Mouse (Mus musculus): ENCODE measurements around the gene Zmynd8.

GRCm38 (mm10) chr2:165873196-165873595, 25.6 kb downstream of the Zmynd8 start:
- TF ChIP-seq CTCF (IDR thresholded peaks at IDR 0.05; ENCODE audit: borderline replicate concordance, insufficient read depth, low read depth, low read length) (no peak), POLR2A (IDR thresholded peaks at IDR 0.05; ENCODE audit: borderline replicate concordance, insufficient read depth, low read length) (no peak)
